19 mouse cellular contexts compared by ENCODE assay signal in genomic region chr2:152601275-152601960, GRCm38 (mm10). TPM values are rescaled to one million over a fixed set of nuclear protein-coding genes. Genes with fewer than 3 reads are reported as not detected.
DNase-seq lines count a peak whose midpoint lies in the region; ATAC-seq and TF ChIP-seq lines count a peak whose summit lies in the region.
"Had no signal": no experiment of that assay in that cellular context is flagged by ENCODE, and none has a peak within 500 bp of the region (broad histone marks: within the 10 kb centered on the region; RNA-seq: fewer than 3 reads in every experiment).

No protein-coding gene starts in this region.

- TF ChIP-seq CTCF in left cerebral cortex, adult 2 months (IDR thresholded peaks at IDR 0.05): peak; percentile 24
- 0 out of 4 replicates have a peak, but pooled peaks have one; percentile 22 to 30 for TF ChIP-seq CTCF in CH12.LX (conservative IDR thresholded peaks at IDR 0.05 in 1 of 2, IDR thresholded peaks at IDR 0.05 in 1 of 2; ENCODE audit: low read depth in 2 of 2, low read length in 2 of 2)
- peak; percentile 42; the same call in 1 of the 2 replicates for TF ChIP-seq CTCF in brain, embryonic 14.5 days (IDR thresholded peaks at IDR 0.05; ENCODE audit: borderline replicate concordance, extremely low read depth, insufficient read depth, insufficient read length)

- H3K27me3 ChIP-seq in CH12.LX (replicated peaks): peaks cover 7% of the 10 kb centered on the region
- H3K27me3 ChIP-seq: limb, embryonic 12.5 days had no signal

- no peak for DNase-seq in left cerebral cortex, adult 2 months (ENCODE audit: extremely low spot score in 1 of 2, low spot score in 2 of 2)
- DNase-seq in left cerebral cortex, postnatal 36 days (ENCODE audit: low spot score in 2 of 2): no peak
- DNase-seq in 416B (ENCODE audit: low read depth) (peak; percentile 80), CH12.LX (ENCODE audit: extremely low read depth) (no peak)
- DNase-seq in brain, embryonic 14.5 days (ENCODE audit: low read depth): no peak
- DNase-seq in ovary, adult 18-20 months (ENCODE audit: low spot score): no peak
- DNase-seq in layer of hippocampus, postnatal 25 days (ENCODE audit: extremely low spot score in 1 of 2, low spot score in 1 of 2): no peak
- DNase-seq: adrenal gland, postnatal 25 days; cerebellum, postnatal 10 days; kidney, adult 18-20 months; layer of hippocampus, adult 9-11 months had no signal

- no peak overlapping the region for H3K4me3 ChIP-seq in left cerebral cortex, adult 2 months
- no peak overlapping the region for H3K4me3 ChIP-seq in CH12.LX (replicated peaks in 1 of 3; ENCODE audit: low read depth in 2 of 3, low read length in 2 of 3, poor library complexity in 1 of 3)
- H3K4me3 ChIP-seq: heart, embryonic 10.5 days; hindbrain, embryonic 10.5 days; limb, embryonic 12.5 days had no signal

- no peak for TF ChIP-seq EP300 in CH12.LX (IDR thresholded peaks at IDR 0.05; ENCODE audit: low read length)

- peaks cover 9% of the 10 kb centered on the region for H3K9me3 ChIP-seq in CH12.LX (replicated peaks; ENCODE audit: low read length)
- H3K9me3 ChIP-seq: heart, embryonic 10.5 days; hindbrain, embryonic 10.5 days; limb, embryonic 12.5 days had no signal

- no peaks in the 10 kb centered on the region for H3K79me2 ChIP-seq in CH12.LX (replicated peaks; ENCODE audit: control insufficient read depth, extremely low read depth, insufficient read depth, poor library complexity, severe bottlenecking)

- H3K9ac ChIP-seq in CH12.LX (ENCODE audit: insufficient read depth, low read depth): no peak overlapping the region
- H3K9ac ChIP-seq: limb, embryonic 12.5 days had no signal

- peaks cover 3 to 9% of the 10 kb centered on the region in 2 experiments; a peak in 2 of 4 replicates for H3K4me1 ChIP-seq in CH12.LX (ENCODE audit: control insufficient read depth in 1 of 2, insufficient read depth in 2 of 2)
- H3K4me1 ChIP-seq: heart, embryonic 10.5 days; hindbrain, embryonic 10.5 days; limb, embryonic 12.5 days had no signal

- dilution Hi-C loops in CH12.LX (cut with MboI; ENCODE audit: extremely low pct_ligation_motif_present, extremely low pct_unique_long_range_greater_than_20kb, low sequenced_read_pairs): no loop called here

- in situ Hi-C loops in CH12.LX (cut with MboI; ENCODE audit: low pct_ligation_motif_present, low pct_unique_long_range_greater_than_20kb, low sequenced_read_pairs): no loop called here

- intact Hi-C loops in left cerebral cortex, adult 2 months (cut with DNase I): no loop called here
- intact Hi-C loops in left cerebral cortex, postnatal 36 days (cut with DNase I): no loop called here

- no peak overlapping the region for H3K27ac ChIP-seq in left cerebral cortex, adult 2 months
- H3K27ac ChIP-seq in CH12.LX (ENCODE audit: insufficient read depth, low read depth): no peak overlapping the region
- H3K27ac ChIP-seq: heart, embryonic 10.5 days; hindbrain, embryonic 10.5 days; limb, embryonic 12.5 days; macrophage had no signal

- no peaks in the 10 kb centered on the region for H3K36me3 ChIP-seq in CH12.LX (replicated peaks in 1 of 2; ENCODE audit: control insufficient read depth in 1 of 2, insufficient read depth in 1 of 2, low read length in 1 of 2)
- H3K36me3 ChIP-seq: heart, embryonic 10.5 days; hindbrain, embryonic 10.5 days; limb, embryonic 12.5 days had no signal

- H3K4me2 ChIP-seq in CH12.LX (ENCODE audit: insufficient read depth, low read depth, poor library complexity, severe bottlenecking): no peak overlapping the region
- H3K4me2 ChIP-seq: limb, embryonic 12.5 days had no signal

- ATAC-seq in activated CD4-positive, CD25-positive, alpha-beta regulatory T cell, adult 4 months: no peak

- no peak for TF ChIP-seq RAD21 in CH12.LX (IDR thresholded peaks at IDR 0.05; ENCODE audit: low read depth, low read length)

- no peak for TF ChIP-seq POLR2A in CH12.LX (IDR thresholded peaks at IDR 0.05; ENCODE audit: low read depth, low read length)
- no peak for TF ChIP-seq POLR2A in brain, embryonic 14.5 days (IDR thresholded peaks at IDR 0.05; ENCODE audit: borderline replicate concordance, extremely low read depth, insufficient read depth, insufficient read length, poor library complexity, severe bottlenecking)

TF ChIP-seq in CH12.LX, 34 proteins besides CTCF, POLR2A, EP300 and RAD21:
- TF ChIP-seq JUND (conservative IDR thresholded peaks at IDR 0.05; ENCODE audit: low read depth, low read length) (no peak), NELFE (IDR thresholded peaks at IDR 0.05; ENCODE audit: low read depth, low read length) (no peak), TBP (conservative IDR thresholded peaks at IDR 0.05; ENCODE audit: low read depth, low read length) (no peak), CHD1 (IDR thresholded peaks at IDR 0.05; ENCODE audit: low read depth, low read length) (no peak), E2F4 (IDR thresholded peaks at IDR 0.05; ENCODE audit: insufficient replicate concordance, low read depth, low read length) (no peak), UBTF (IDR thresholded peaks at IDR 0.05; ENCODE audit: low read depth, low read length) (no peak), ETS1 (conservative IDR thresholded peaks at IDR 0.05; ENCODE audit: low read depth, low read length) (no peak), GABPA (IDR thresholded peaks at IDR 0.05; ENCODE audit: insufficient replicate concordance, low read depth, low read length) (no peak), ZMIZ1 (IDR thresholded peaks at IDR 0.05; ENCODE audit: low read depth, low read length) (no peak), CHD2 (IDR thresholded peaks at IDR 0.05; ENCODE audit: low read length) (no peak), USF1 (IDR thresholded peaks at IDR 0.05; ENCODE audit: low read depth, low read length) (no peak), HCFC1 (IDR thresholded peaks at IDR 0.05; ENCODE audit: low read depth, low read length) (no peak), POLR2AphosphoS2 (IDR thresholded peaks at IDR 0.05; ENCODE audit: low read depth, low read length) (no peak), MAX (IDR thresholded peaks at IDR 0.05; ENCODE audit: low read length) (no peak), MAZ (IDR thresholded peaks at IDR 0.05; ENCODE audit: low read depth, low read length) (no peak), MXI1 (IDR thresholded peaks at IDR 0.05; ENCODE audit: low read depth, low read length) (no peak), IRF4 (IDR thresholded peaks at IDR 0.05; ENCODE audit: low read depth, low read length) (no peak), MEF2A (IDR thresholded peaks at IDR 0.05; ENCODE audit: borderline replicate concordance, low read depth, low read length) (no peak)
TF ChIP-seq in CH12.LX: peak in this region for 0.

RNA-seq across cellular contexts. Expression of gene Defb45, which starts 2.2 kb away (rescaled TPM):
- not detected for total RNA-seq in left cerebral cortex, adult 2 months (2021)
- not detected for total RNA-seq in left cerebral cortex, postnatal 36 days (2021)
- total RNA-seq in CH12.LX (2012; rRNA removed) (not detected in 2 replicates), CH12.LX (2014; rRNA removed) (not detected in 2 replicates)
- not detected in 2 replicates for polyA plus RNA-seq in CH12.LX (2012; ENCODE audit: insufficient read length, low read depth)
- not detected in 2 replicates for polyA plus RNA-seq in brain, embryonic 14.5 days (2012; rRNA removed)
- not detected for polyA plus RNA-seq in activated CD4-positive, CD25-positive, alpha-beta regulatory T cell, adult 4 months (2017; shearing (Covaris generic))
- not detected for total RNA-seq in layer of hippocampus, postnatal 25 days (2021)
- total RNA-seq: adrenal gland, postnatal 25 days had no signal
- polyA plus RNA-seq: embryonic facial prominence, embryonic 14.5 days; heart, embryonic 10.5 days; hindbrain, embryonic 10.5 days; limb, embryonic 12.5 days; macrophage; spleen, adult 2 months; thymus, postnatal 0 days had no signal

RNA-seq across cellular contexts. Expression of gene Defb36, which starts 2.7 kb away (rescaled TPM):
- not detected for total RNA-seq in left cerebral cortex, adult 2 months (2021)
- not detected for total RNA-seq in left cerebral cortex, postnatal 36 days (2021)
- total RNA-seq in CH12.LX (2012; rRNA removed) (not detected in 2 replicates), CH12.LX (2014; rRNA removed) (not detected in 2 replicates)
- not detected in 2 replicates for polyA plus RNA-seq in CH12.LX (2012; ENCODE audit: insufficient read length, low read depth)
- polyA plus RNA-seq in brain, embryonic 14.5 days (2012; rRNA removed): not detected in 2 replicates
- not detected for polyA plus RNA-seq in activated CD4-positive, CD25-positive, alpha-beta regulatory T cell, adult 4 months (2017; shearing (Covaris generic))
- not detected for total RNA-seq in layer of hippocampus, postnatal 25 days (2021)
- polyA plus RNA-seq: embryonic facial prominence, embryonic 14.5 days; heart, embryonic 10.5 days; hindbrain, embryonic 10.5 days; limb, embryonic 12.5 days; macrophage; spleen, adult 2 months; thymus, postnatal 0 days had no signal

RNA-seq across cellular contexts. Expression of gene Defb19, which starts 21.3 kb away (rescaled TPM):
- not detected for total RNA-seq in left cerebral cortex, adult 2 months (2021)
- total RNA-seq in left cerebral cortex, postnatal 36 days (2021): not detected
- total RNA-seq in CH12.LX (2012; rRNA removed) (not detected in 2 replicates), CH12.LX (2014; rRNA removed) (not detected in 2 replicates)
- polyA plus RNA-seq in CH12.LX (2012; ENCODE audit: insufficient read length, low read depth): not detected in 2 replicates
- not detected in 2 replicates for polyA plus RNA-seq in brain, embryonic 14.5 days (2012; rRNA removed)
- not detected for polyA plus RNA-seq in activated CD4-positive, CD25-positive, alpha-beta regulatory T cell, adult 4 months (2017; shearing (Covaris generic))
- not detected for total RNA-seq in layer of hippocampus, postnatal 25 days (2021)
- polyA plus RNA-seq: embryonic facial prominence, embryonic 14.5 days; hindbrain, embryonic 10.5 days; limb, embryonic 12.5 days; macrophage; spleen, adult 2 months had no signal

RNA-seq across cellular contexts. Expression of gene Defb25, which starts 21.4 kb away (rescaled TPM):
- total RNA-seq in left cerebral cortex, adult 2 months (2021): not detected
- not detected for total RNA-seq in left cerebral cortex, postnatal 36 days (2021)
- total RNA-seq in CH12.LX (2012; rRNA removed) (0.84 TPM in 1 of 2 replicates, not detected in the other), CH12.LX (2014; rRNA removed) (not detected in 2 replicates)
- polyA plus RNA-seq in CH12.LX (2012; ENCODE audit: insufficient read length, low read depth): 0.94 and 1.8 TPM in 2 replicates
- polyA plus RNA-seq in brain, embryonic 14.5 days (2012; rRNA removed): not detected in 2 replicates
- not detected for polyA plus RNA-seq in activated CD4-positive, CD25-positive, alpha-beta regulatory T cell, adult 4 months (2017; shearing (Covaris generic))
- not detected for total RNA-seq in layer of hippocampus, postnatal 25 days (2021)
- polyA plus RNA-seq: heart, embryonic 10.5 days; hindbrain, embryonic 10.5 days; limb, embryonic 12.5 days; macrophage had no signal

RNA-seq across cellular contexts. Expression of gene Rem1, which starts 25.3 kb away (rescaled TPM):
- under 1 TPM; 0.65 to 0.68 TPM for total RNA-seq in left cerebral cortex, adult 2 months (2021)
- total RNA-seq in left cerebral cortex, postnatal 36 days (2021): 1 to 10 TPM in 1 of 2 experiments, under 1 TPM in 1; 0.86 to 1.4 TPM
- total RNA-seq in CH12.LX (2012; rRNA removed) (0.13 and 0.55 TPM in 2 replicates), CH12.LX (2014; rRNA removed) (0.74 and 0.82 TPM in 2 replicates)
- polyA plus RNA-seq in CH12.LX (2012; ENCODE audit: insufficient read length, low read depth): 0.70 and 0.80 TPM in 2 replicates
- 0.33 and 0.48 TPM in 2 replicates for polyA plus RNA-seq in brain, embryonic 14.5 days (2012; rRNA removed)
- polyA plus RNA-seq in activated CD4-positive, CD25-positive, alpha-beta regulatory T cell, adult 4 months (2017; shearing (Covaris generic)): not detected
- 1 to 10 TPM in 1 of 2 experiments, under 1 TPM in 1; 0.98 to 1.5 TPM for total RNA-seq in layer of hippocampus, postnatal 25 days (2021)
- polyA plus RNA-seq: macrophage had no signal
